Mouse (Mus musculus) neural tube, embryonic 12.5 days (tissue): Measurements from ENCODE around the gene Lrrn3. TPM values are rescaled to one million over a fixed set of nuclear protein-coding genes. Genes with fewer than 3 reads are reported as not detected.

Experiments used
- ATAC-seq: fragments of 200-750 bp; cut with Nextera tagmentation; 2 replicates; pipeline ENCODE4 v1.8.0; 2017; ENCODE audit warnings: low read depth, mild to moderate bottlenecking, moderate TSS enrichment, moderate library complexity; ENCODE audit not compliant: low FRiP score
- H3K27ac ChIP-seq: fragments of 300-500 bp; sonication (generic); 2 replicates; pipeline ENCODE4 v1.5.1; 2016
- H3K27me3 ChIP-seq: fragments of 300-500 bp; sonication (generic); replicated peaks from 2 replicates; pipeline ENCODE4 v1.6.1; 2016; ENCODE audit warnings: mild to moderate bottlenecking
- H3K36me3 ChIP-seq: fragments of 300-500 bp; sonication (generic); 2 replicates; pipeline ENCODE4 v1.6.1; 2016; ENCODE audit warnings: mild to moderate bottlenecking
- H3K4me1 ChIP-seq: fragments of 300-500 bp; sonication (generic); 2 replicates; pipeline ENCODE4 v1.6.1; 2016
- H3K4me2 ChIP-seq: fragments of 300-500 bp; sonication (generic); replicated peaks from 2 replicates; pipeline ENCODE4 v1.6.1; 2016; ENCODE audit warnings: mild to moderate bottlenecking
- H3K4me3 ChIP-seq: fragments of 300-500 bp; sonication (generic); 2 replicates; pipeline ENCODE4 v1.5.1; 2016
- H3K9ac ChIP-seq: fragments of 300-500 bp; sonication (generic); 2 replicates; pipeline ENCODE4 v1.6.1; 2016; ENCODE audit warnings: mild to moderate bottlenecking
- H3K9me3 ChIP-seq: fragments of 300-500 bp; sonication (generic); 2 replicates; pipeline ENCODE4 v1.6.1; 2016; ENCODE audit warnings: mild to moderate bottlenecking
- WGBS: fragments of 180-500 bp; shearing (Covaris S2); methylation state at CpG from one replicate; pipeline ENCODE4 v1.1.7; 2016; 5-methylcytosine and 5-hydroxymethylcytosine counted together
- polyA plus RNA-seq: library from polyadenylated mRNA; unstranded; fragments of >200 nt; fragmentation: Nextera tagmentation; extraction: Ambion mirVana; gene quantifications from 2 replicates; pipeline ENCODE4 v1.2.1, GENCODE M21; 2016

Gene Lrrn3
- polyA plus RNA-seq, 1 experiment from 2014 or later = 76.7 TPM

DNA sequence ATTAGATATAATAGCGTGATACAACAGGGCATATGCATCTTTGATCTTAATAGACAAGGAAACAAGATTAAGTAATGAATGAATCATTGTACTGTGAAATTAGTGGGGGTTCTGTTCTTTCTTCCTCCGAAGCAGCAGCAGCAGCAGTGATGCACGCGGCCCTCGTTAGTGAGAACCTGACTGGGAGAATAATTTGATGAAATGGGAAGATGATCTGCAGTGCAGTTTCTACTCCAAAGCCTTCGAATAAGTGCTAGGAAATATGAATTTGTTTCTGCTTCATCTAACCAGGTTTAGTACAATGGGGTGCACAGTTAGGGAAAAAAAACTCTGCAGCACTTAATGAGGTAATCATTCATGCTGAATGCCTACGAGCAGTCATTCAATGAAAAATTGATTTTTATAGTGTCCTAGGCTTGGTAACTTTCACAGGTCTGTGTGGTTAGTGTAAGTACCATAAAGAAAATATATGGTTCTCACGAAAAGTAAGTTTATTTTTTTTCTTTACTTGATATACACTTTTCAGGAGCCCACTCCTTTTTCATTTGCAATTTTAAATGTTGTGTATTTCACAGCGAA is 61.0 kb downstream of the Lrrn3 start:
- no peaks in the 10 kb centered on the region for H3K4me1 ChIP-seq
- WGBS = 63% methylated on average over 9 of the region's 9 CpGs
- no peaks in the 10 kb centered on the region for H3K27me3 ChIP-seq
- ATAC-seq = no peak
- no peak overlapping the region for H3K9ac ChIP-seq
- H3K9me3 ChIP-seq = no peaks in the 10 kb centered on the region
- no peak overlapping the region for H3K27ac ChIP-seq
- no peak overlapping the region for H3K4me3 ChIP-seq
- no peak overlapping the region for H3K4me2 ChIP-seq
- H3K36me3 ChIP-seq = no peaks in the 10 kb centered on the region

DNA sequence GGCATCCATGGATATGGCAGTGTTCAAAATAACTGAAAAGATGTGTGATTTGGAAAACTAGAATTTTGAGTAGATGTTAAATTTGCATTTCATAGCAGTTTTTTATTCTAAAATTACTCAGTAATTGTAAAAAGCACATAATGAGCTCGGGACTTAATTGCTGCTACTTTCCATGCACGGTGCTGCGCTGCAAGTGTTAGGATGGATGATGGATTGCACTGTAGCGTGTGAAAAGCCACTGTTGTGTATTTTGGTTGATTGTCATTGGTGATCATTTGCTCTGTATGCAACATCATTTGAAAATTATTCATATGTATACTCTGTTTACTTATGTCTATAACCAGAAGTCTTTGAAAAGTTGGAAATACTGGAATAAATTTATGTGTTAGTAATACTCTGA is 68.3 kb downstream of the Lrrn3 start:
- Histone ChIP-seq H3K9ac (no peak overlapping the region), H3K4me1 (no peaks in the 10 kb centered on the region), H3K9me3 (no peaks in the 10 kb centered on the region), H3K4me3 (no peak overlapping the region), H3K27me3 (no peaks in the 10 kb centered on the region), H3K27ac (no peak overlapping the region), H3K4me2 (no peak overlapping the region), H3K36me3 (no peaks in the 10 kb centered on the region)
- no peak for ATAC-seq
- WGBS = 88% methylated on average over 4 of the region's 4 CpGs

GRCm38 (mm10) chr12:41417099-41417498 is 69.1 kb downstream of the Lrrn3 start:
- H3K9ac ChIP-seq = no peak overlapping the region
- no peaks in the 10 kb centered on the region for H3K36me3 ChIP-seq
- H3K4me1 ChIP-seq = no peaks in the 10 kb centered on the region
- H3K4me3 ChIP-seq = no peak overlapping the region
- no peak for ATAC-seq
- no peak overlapping the region for H3K27ac ChIP-seq
- WGBS = 66% methylated on average over 3 of the region's 3 CpGs
- H3K9me3 ChIP-seq = no peaks in the 10 kb centered on the region
- no peaks in the 10 kb centered on the region for H3K27me3 ChIP-seq
- H3K4me2 ChIP-seq = no peak overlapping the region

- H3K27me3 ChIP-seq = no peaks in the 10 kb centered on the region
- no peaks in the 10 kb centered on the region for H3K36me3 ChIP-seq
- no peak overlapping the region for H3K4me3 ChIP-seq
- H3K4me2 ChIP-seq = no peak overlapping the region
- H3K9me3 ChIP-seq = no peaks in the 10 kb centered on the region
- H3K9ac ChIP-seq = no peak overlapping the region
- H3K4me1 ChIP-seq = no peaks in the 10 kb centered on the region
- no peak for ATAC-seq
- H3K27ac ChIP-seq = no peak overlapping the region
Observed at GRCm38 (mm10) chr12:41416635-41417034, 69.6 kb downstream of the Lrrn3 start.

GRCm38 (mm10) chr12:41409431-41409830 is 76.8 kb downstream of the Lrrn3 start:
- H3K9me3 ChIP-seq = no peaks in the 10 kb centered on the region
- no peaks in the 10 kb centered on the region for H3K36me3 ChIP-seq
- no peak for ATAC-seq
- H3K27me3 ChIP-seq = no peaks in the 10 kb centered on the region
- no peak overlapping the region for H3K27ac ChIP-seq
- no peak overlapping the region for H3K4me3 ChIP-seq
- WGBS = 62% methylated on average over 3 of the region's 3 CpGs
- no peak overlapping the region for H3K4me2 ChIP-seq
- H3K4me1 ChIP-seq = no peaks in the 10 kb centered on the region
- no peak overlapping the region for H3K9ac ChIP-seq

DNA sequence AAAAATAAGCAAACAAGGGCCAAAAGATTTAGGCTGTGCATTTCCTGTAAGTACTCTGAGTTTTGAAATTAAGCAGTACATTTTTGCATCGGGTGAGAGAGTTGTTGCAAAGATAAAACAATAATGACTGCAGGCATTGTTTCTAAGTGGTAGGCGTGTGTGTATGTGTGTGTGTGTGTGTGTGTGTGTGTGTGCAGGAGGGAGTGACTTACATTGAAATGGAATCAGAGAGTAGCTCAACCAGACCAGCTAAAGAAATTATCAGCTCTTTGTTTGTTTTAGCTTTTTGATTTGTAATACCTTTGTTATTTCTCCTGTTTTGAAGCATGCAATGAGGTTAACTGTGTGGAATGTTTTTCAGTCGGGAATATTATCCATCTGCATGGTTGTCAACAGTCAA is 84.3 kb downstream of the Lrrn3 start:
- H3K4me2 ChIP-seq = no peak overlapping the region
- no peaks in the 10 kb centered on the region for H3K4me1 ChIP-seq
- no peak overlapping the region for H3K4me3 ChIP-seq
- 80% methylated on average over 3 of the region's 3 CpGs for WGBS
- no peaks in the 10 kb centered on the region for H3K27me3 ChIP-seq
- H3K9ac ChIP-seq = no peak overlapping the region
- no peak overlapping the region for H3K27ac ChIP-seq
- no peaks in the 10 kb centered on the region for H3K36me3 ChIP-seq
- no peak for ATAC-seq
- no peaks in the 10 kb centered on the region for H3K9me3 ChIP-seq
